Mouse (Mus musculus) stomach, postnatal 0 days (tissue): Measurements from ENCODE around the gene Bclaf1. TPM values are rescaled to one million over a fixed set of nuclear protein-coding genes. Genes with fewer than 3 reads are reported as not detected.

Experiments
- ATAC-seq: fragments of 200-750 bp; cut with Nextera tagmentation; 2 replicates; pipeline ENCODE4 v1.8.0; 2017; ENCODE audit not compliant: low FRiP score, low TSS enrichment
- DNase-seq: peaks from one replicate; pipeline ENCODE4 v3.0.0-alpha.2; 2016; ENCODE audit warnings: low spot score
- H3K27ac ChIP-seq: fragments of 300-500 bp; sonication (generic); replicated peaks from 2 replicates; pipeline ENCODE4 v1.5.1; 2014; ENCODE audit warnings: mild to moderate bottlenecking, control low read depth
- H3K27me3 ChIP-seq: fragments of 300-500 bp; sonication (generic); 2 replicates; pipeline ENCODE4 v1.6.1; 2014; ENCODE audit warnings: low read length; ENCODE audit not compliant: control insufficient read depth, insufficient read depth
- H3K36me3 ChIP-seq: fragments of 300-500 bp; sonication (generic); 2 replicates; pipeline ENCODE4 v1.6.1; 2014; ENCODE audit warnings: low read length, mixed read lengths; ENCODE audit not compliant: control insufficient read depth, insufficient read depth
- H3K4me1 ChIP-seq: fragments of 300-500 bp; sonication (generic); replicated peaks from 2 replicates; pipeline ENCODE4 v1.6.1; 2014; ENCODE audit warnings: antibody characterized with exemption; ENCODE audit not compliant: control insufficient read depth, insufficient read depth
- H3K4me2 ChIP-seq: fragments of 300-500 bp; sonication (generic); replicated peaks from 2 replicates; pipeline ENCODE4 v1.6.1; 2014; ENCODE audit warnings: low read depth, mild to moderate bottlenecking, control low read depth, moderate library complexity
- H3K4me3 ChIP-seq: fragments of 300-500 bp; sonication (generic); 2 replicates; pipeline ENCODE4 v1.5.1; 2014; ENCODE audit warnings: low read depth, low read length, control low read depth
- H3K9ac ChIP-seq: fragments of 300-500 bp; sonication (generic); 2 replicates; pipeline ENCODE4 v1.6.1; 2014; ENCODE audit warnings: mild to moderate bottlenecking, low read length, control low read depth, mixed read lengths
- H3K9me3 ChIP-seq: fragments of 300-500 bp; sonication (generic); 2 replicates; pipeline ENCODE4 v1.6.1; 2016; ENCODE audit warnings: low read length; ENCODE audit not compliant: control insufficient read depth
- CTCF ChIP-seq: IDR thresholded peaks from 2 replicates; pipeline ENCODE4 v1.5.1; 2016; ENCODE audit warnings: antibody characterized with exemption, low read depth, mild to moderate bottlenecking, moderate library complexity
- EP300 ChIP-seq: optimal IDR thresholded peaks from 2 replicates; pipeline ENCODE3; 2016; ENCODE audit warnings: antibody characterized with exemption
- WGBS: fragments of 180-500 bp; shearing (Covaris S2); extraction: QIAGEN DNeasy Blood & Tissue Kit; methylation state at CpG from one replicate; pipeline ENCODE4 v1.1.7; 2014; 5-methylcytosine and 5-hydroxymethylcytosine counted together
- polyA plus RNA-seq: library from polyadenylated mRNA; unstranded; fragments of >200 nt; fragmentation: Nextera tagmentation; extraction: Ambion mirVana; gene quantifications from 2 replicates; pipeline ENCODE4 v1.2.1, GENCODE M21; 2015

Bclaf1 gene
- polyA plus RNA-seq, 1 experiment from 2014 or later: 39.4 TPM

- Histone ChIP-seq H3K27me3 (no peaks in the 10 kb centered on the region), H3K36me3 (peaks cover 10% of the 10 kb centered on the region), H3K4me1 (no peaks in the 10 kb centered on the region), H3K4me2 (no peak overlapping the region), H3K27ac (no peak overlapping the region), H3K4me3 (no peak overlapping the region), H3K9me3 (no peaks in the 10 kb centered on the region), H3K9ac (no peak overlapping the region)
- no peak for TF ChIP-seq CTCF
- no peak for TF ChIP-seq EP300
- ATAC-seq (no peak), DNase-seq (no peak)
- WGBS: 78% methylated on average over 2 of the region's 2 CpGs
Observed at GRCm38 (mm10) chr10:20331262-20331661, 19.0 kb downstream of the Bclaf1 start.

- no peaks in the 10 kb centered on the region for H3K4me1 ChIP-seq
- H3K27me3 ChIP-seq: no peaks in the 10 kb centered on the region
- 0 out of 2 replicates have a peak, but pooled peaks cover 7% of the 10 kb centered on the region for H3K36me3 ChIP-seq
- H3K4me3 ChIP-seq: no peak overlapping the region
- DNase-seq (no peak), ATAC-seq (no peak)
- H3K4me2 ChIP-seq: no peak overlapping the region
- 90% methylated on average over 7 of the region's 7 CpGs for WGBS
- H3K27ac ChIP-seq: no peak overlapping the region
- H3K9ac ChIP-seq: no peak overlapping the region
- no peaks in the 10 kb centered on the region for H3K9me3 ChIP-seq
- TF ChIP-seq CTCF (no peak), EP300 (no peak)
Observed at GRCm38 (mm10) chr10:20337872-20338271, 25.6 kb downstream of the Bclaf1 start.

GRCm38 (mm10) chr10:20345736-20346135 is 33.5 kb downstream of the Bclaf1 start:
- Histone ChIP-seq H3K27ac (no peak overlapping the region), H3K4me3 (no peak overlapping the region), H3K36me3 (peaks cover 15% of the 10 kb centered on the region), H3K4me2 (no peak overlapping the region), H3K9ac (no peak overlapping the region), H3K27me3 (no peaks in the 10 kb centered on the region), H3K9me3 (no peaks in the 10 kb centered on the region), H3K4me1 (no peaks in the 10 kb centered on the region)
- DNase-seq (no peak), ATAC-seq (no peak)
- WGBS: 57% methylated on average over 1 of the region's 1 CpGs
- TF ChIP-seq EP300 (no peak), CTCF (no peak)

- peak; percentile 95 for ATAC-seq
Observed at GRCm38 (mm10) chr10:20347285-20348214, 35.3 kb downstream of the Bclaf1 start, which contains the start of gene Mtfr2. Mtfr2 (plus strand) TSS chr10:20347770.

GRCm38 (mm10) chr10:20348894-20349293 is 36.6 kb downstream of the Bclaf1 start:
- TF ChIP-seq CTCF: no peak
- no peak for TF ChIP-seq EP300

More at GRCm38 (mm10) chr10:20347285-20348214, 35.3 kb downstream of the Bclaf1 start, which contains the start of gene Mtfr2:
- H3K4me3 ChIP-seq: peak within 1 kb of the TSS; percentile 63
- no peaks in the 10 kb centered on the region for H3K9me3 ChIP-seq
- DNase-seq: peak; percentile 91
- WGBS: 1% methylated on average over 58 of the region's 58 CpGs
- no peaks in the 10 kb centered on the region for H3K4me1 ChIP-seq
- no peaks in the 10 kb centered on the region for H3K27me3 ChIP-seq
- peak within 1 kb of the TSS; percentile 77 for H3K4me2 ChIP-seq
- peak within 1 kb of the TSS; percentile 57 for H3K9ac ChIP-seq
- no peak for TF ChIP-seq EP300
- TF ChIP-seq CTCF: no peak
- no peak within 1 kb of the TSS for H3K27ac ChIP-seq
- H3K36me3 ChIP-seq: peaks cover 15% of the 10 kb centered on the region

More at GRCm38 (mm10) chr10:20348894-20349293, 36.6 kb downstream of the Bclaf1 start:
- DNase-seq (no peak), ATAC-seq (no peak)
- 90% methylated on average over 2 of the region's 2 CpGs for WGBS
- Histone ChIP-seq H3K4me1 (no peaks in the 10 kb centered on the region), H3K36me3 (peaks cover 10% of the 10 kb centered on the region), H3K4me3 (no peak overlapping the region), H3K27me3 (no peaks in the 10 kb centered on the region), H3K27ac (no peak overlapping the region), H3K9ac (no peak overlapping the region), H3K4me2 (no peak overlapping the region), H3K9me3 (no peaks in the 10 kb centered on the region)
